Mouse (Mus musculus) lung, embryonic 14.5 days (tissue): Measurements from ENCODE around the gene Ttll3. TPM values are rescaled to one million over a fixed set of nuclear protein-coding genes. Genes with fewer than 3 reads are reported as not detected.

ENCODE experiments used
- ATAC-seq: fragments of 200-750 bp; cut with Nextera tagmentation; 2 replicates; pipeline ENCODE4 v1.8.0; 2017; ENCODE audit warnings: mild to moderate bottlenecking, moderate TSS enrichment, moderate library complexity; ENCODE audit not compliant: insufficient read depth
- DNase-seq: peaks from one replicate; pipeline ENCODE4 v3.0.0-alpha.2; 2015
- H3K27ac ChIP-seq: fragments of 300-500 bp; sonication (generic); 2 replicates; pipeline ENCODE4 v1.5.1; 2014; ENCODE audit warnings: low read depth, mild to moderate bottlenecking, moderate library complexity
- H3K27me3 ChIP-seq: fragments of 300-500 bp; sonication (generic); 2 replicates; pipeline ENCODE4 v1.6.1; 2014; ENCODE audit warnings: low read length, control low read depth; ENCODE audit not compliant: insufficient read depth
- H3K36me3 ChIP-seq: fragments of 300-500 bp; sonication (generic); 2 replicates; pipeline ENCODE4 v1.6.1; 2014; ENCODE audit warnings: control low read depth; ENCODE audit not compliant: insufficient read depth
- H3K4me1 ChIP-seq: fragments of 300-500 bp; sonication (generic); 2 replicates; pipeline ENCODE4 v1.6.1; 2014; ENCODE audit warnings: antibody characterized with exemption, control low read depth; ENCODE audit not compliant: insufficient read depth
- H3K4me2 ChIP-seq: fragments of 300-500 bp; sonication (generic); 2 replicates; pipeline ENCODE4 v1.6.1; 2014; ENCODE audit warnings: mild to moderate bottlenecking
- H3K4me3 ChIP-seq: fragments of 300-500 bp; sonication (generic); 2 replicates; pipeline ENCODE4 v1.5.1; 2014; ENCODE audit warnings: low read depth, low read length
- H3K9ac ChIP-seq: fragments of 300-500 bp; sonication (generic); 2 replicates; pipeline ENCODE4 v1.6.1; 2014
- H3K9me3 ChIP-seq: fragments of 300-500 bp; sonication (generic); 2 replicates; pipeline ENCODE4 v1.6.1; 2016; ENCODE audit warnings: low read depth, low read length, control low read depth
- CTCF ChIP-seq: IDR thresholded peaks from 2 replicates; pipeline ENCODE4 v1.5.1; 2016; ENCODE audit warnings: antibody characterized with exemption, low read depth
- WGBS: fragments of 180-500 bp; shearing (Covaris S2); extraction: QIAGEN DNeasy Blood & Tissue Kit; methylation state at CpG from one replicate; pipeline ENCODE4 v1.1.7; 2014; 5-methylcytosine and 5-hydroxymethylcytosine counted together
- microRNA-seq: library from miRNA; unstranded; fragments of <30 nt; microRNA quantifications from one replicate; pipeline ENCODE4, GENCODE M21; 2016; ENCODE audit warnings: borderline number of aligned reads
- polyA plus RNA-seq: library from polyadenylated mRNA; unstranded; fragments of >200 nt; fragmentation: Nextera tagmentation; extraction: Ambion mirVana; gene quantifications from 2 replicates; pipeline ENCODE4 v1.2.1, GENCODE M21; 2014

Gene Ttll3
- polyA plus RNA-seq, 1 experiment from 2014 or later = 2.5 TPM

GRCm38 (mm10) chr6:113457952-113458534 is 69.0 kb downstream of the Ttll3 start, which contains the start of gene Il17re:
Il17re (plus strand) TSS chr6:113458484.
- ATAC-seq = no peak
- Histone ChIP-seq H3K9me3 (no peaks in the 10 kb centered on the region), H3K4me3 (peak within 1 kb of the TSS; percentile 19), H3K4me2 (peak within 1 kb of the TSS; percentile 54), H3K27me3 (no peaks in the 10 kb centered on the region), H3K36me3 (no peaks in the 10 kb centered on the region), H3K4me1 (no peaks in the 10 kb centered on the region), H3K9ac (peak within 1 kb of the TSS; percentile 42), H3K27ac (0 out of 2 replicates have a peak within 1 kb of the TSS, but pooled peaks have one; percentile 42)
- no peak for TF ChIP-seq CTCF
- 47% methylated on average over 10 of the region's 10 CpGs for WGBS
- no peak for DNase-seq

GRCm38 (mm10) chr6:113458635-113459034 is 69.6 kb downstream of the Ttll3 start:
- ATAC-seq = peak; percentile 94
- Histone ChIP-seq H3K36me3 (no peaks in the 10 kb centered on the region), H3K4me3 (peak overlapping the region; percentile 19), H3K4me1 (no peaks in the 10 kb centered on the region), H3K4me2 (peak overlapping the region; percentile 54), H3K27ac (0 out of 2 replicates have a peak overlapping the region, but pooled peaks have one; percentile 42), H3K9me3 (no peaks in the 10 kb centered on the region), H3K27me3 (no peaks in the 10 kb centered on the region), H3K9ac (peak overlapping the region; percentile 42)
- peak; percentile 55 for DNase-seq
- no peak for TF ChIP-seq CTCF
- 40% methylated on average over 10 of the region's 10 CpGs for WGBS

GRCm38 (mm10) chr6:113464040-113464439 is 75.0 kb downstream of the Ttll3 start:
- H3K27me3 ChIP-seq = no peaks in the 10 kb centered on the region
- TF ChIP-seq CTCF = no peak
- no peaks in the 10 kb centered on the region for H3K36me3 ChIP-seq
- no peak overlapping the region for H3K27ac ChIP-seq
- H3K4me2 ChIP-seq = no peak overlapping the region
- H3K4me3 ChIP-seq = no peak overlapping the region
- no peak for ATAC-seq
- WGBS = 60% methylated on average over 7 of the region's 7 CpGs
- no peak overlapping the region for H3K9ac ChIP-seq
- H3K4me1 ChIP-seq = no peaks in the 10 kb centered on the region
- H3K9me3 ChIP-seq = no peaks in the 10 kb centered on the region
- no peak for DNase-seq

Small RNA genes within 50 kb of the gene (microRNA-seq; reads per million reads assigned to microRNA genes)
- not detected for gene Gm24387

Other genes with a start within 250 kb of the Ttll3 start
- gene Lhfpl4, start 193.9 kb upstream of the Ttll3 start, polyA plus RNA-seq = 0.61 and 0.80 TPM in 2 replicates
- 41.1 and 47.0 TPM in 2 replicates for gene Mtmr14, start 151.4 kb upstream of the Ttll3 start, polyA plus RNA-seq
- not detected in 2 replicates for gene Cpne9, start 107.0 kb upstream of the Ttll3 start, polyA plus RNA-seq
- 24.6 and 26.4 TPM in 2 replicates for gene Brpf1, start 82.1 kb upstream of the Ttll3 start, polyA plus RNA-seq
- gene Ogg1, start 62.3 kb upstream of the Ttll3 start, polyA plus RNA-seq = 16.9 and 17.7 TPM in 2 replicates
- 109 and 110 TPM in 2 replicates for gene Camk1, start 45.3 kb upstream of the Ttll3 start, polyA plus RNA-seq
- 45.9 and 49.4 TPM in 2 replicates for gene Tada3, start 11.4 kb upstream of the Ttll3 start, polyA plus RNA-seq
- 211 and 214 TPM in 2 replicates for gene Arpc4, start 11.1 kb upstream of the Ttll3 start, polyA plus RNA-seq
- gene Rpusd3, start 30.1 kb downstream of the Ttll3 start, polyA plus RNA-seq = 15.7 and 18.8 TPM in 2 replicates
- gene Cidec, start 46.5 kb downstream of the Ttll3 start, polyA plus RNA-seq = not detected in 2 replicates
- gene Jagn1, start 53.3 kb downstream of the Ttll3 start, polyA plus RNA-seq = 70.0 and 76.4 TPM in 2 replicates
- gene Il17re, start 69.2 kb downstream of the Ttll3 start, polyA plus RNA-seq = 12.0 and 12.2 TPM in 2 replicates
- 7.7 and 9.1 TPM in 2 replicates for gene Il17rc, start 82.2 kb downstream of the Ttll3 start, polyA plus RNA-seq
- 20.7 and 27.0 TPM in 2 replicates for gene Creld1, start 94.0 kb downstream of the Ttll3 start, polyA plus RNA-seq
- 0.05 and 0.16 TPM in 2 replicates for gene Prrt3, start 112.7 kb downstream of the Ttll3 start, polyA plus RNA-seq
- gene Emc3, start 142.4 kb downstream of the Ttll3 start, polyA plus RNA-seq = 92.8 and 97.6 TPM in 2 replicates
- 15.4 and 15.7 TPM in 2 replicates for gene Fancd2, start 142.4 kb downstream of the Ttll3 start, polyA plus RNA-seq
- 0.17 TPM in 1 of 2 replicates, not detected in the other for gene Fancd2os, start 211.5 kb downstream of the Ttll3 start, polyA plus RNA-seq
- 227 and 239 TPM in 2 replicates for gene Brk1, start 215.5 kb downstream of the Ttll3 start, polyA plus RNA-seq
- 42.2 and 42.7 TPM in 2 replicates for gene Vhl, start 234.7 kb downstream of the Ttll3 start, polyA plus RNA-seq
- 3.1 and 3.6 TPM in 2 replicates for gene Irak2, start 249.2 kb downstream of the Ttll3 start, polyA plus RNA-seq